Mouse (Mus musculus) left cerebral cortex, adult 18-20 months (tissue): Measurements from ENCODE around the gene Ift46. TPM values are rescaled to one million over a fixed set of nuclear protein-coding genes. Genes with fewer than 3 reads are reported as not detected.
"Not testable (repeated sequence)": the region's sequence is repeated elsewhere in the genome, so short reads cannot be mapped to it uniquely, and the experiment has no call there.

ENCODE experiments used
- DNase-seq, 2 experiments: peaks; one replicate each; pipeline ENCODE4 v3.0.0; 2021 to 2022; ENCODE audit warnings: low spot score in 2 of 2, mixed read lengths in 1 of 2
- total RNA-seq, 2 experiments: library from RNA; stranded (reverse); gene quantifications; 2 replicates each; pipeline ENCODE4 v1.2.3; 2021

The Ift46 gene
- total RNA-seq, 2 experiments from 2014 or later: 67.8 to 72.0 TPM

DNA sequence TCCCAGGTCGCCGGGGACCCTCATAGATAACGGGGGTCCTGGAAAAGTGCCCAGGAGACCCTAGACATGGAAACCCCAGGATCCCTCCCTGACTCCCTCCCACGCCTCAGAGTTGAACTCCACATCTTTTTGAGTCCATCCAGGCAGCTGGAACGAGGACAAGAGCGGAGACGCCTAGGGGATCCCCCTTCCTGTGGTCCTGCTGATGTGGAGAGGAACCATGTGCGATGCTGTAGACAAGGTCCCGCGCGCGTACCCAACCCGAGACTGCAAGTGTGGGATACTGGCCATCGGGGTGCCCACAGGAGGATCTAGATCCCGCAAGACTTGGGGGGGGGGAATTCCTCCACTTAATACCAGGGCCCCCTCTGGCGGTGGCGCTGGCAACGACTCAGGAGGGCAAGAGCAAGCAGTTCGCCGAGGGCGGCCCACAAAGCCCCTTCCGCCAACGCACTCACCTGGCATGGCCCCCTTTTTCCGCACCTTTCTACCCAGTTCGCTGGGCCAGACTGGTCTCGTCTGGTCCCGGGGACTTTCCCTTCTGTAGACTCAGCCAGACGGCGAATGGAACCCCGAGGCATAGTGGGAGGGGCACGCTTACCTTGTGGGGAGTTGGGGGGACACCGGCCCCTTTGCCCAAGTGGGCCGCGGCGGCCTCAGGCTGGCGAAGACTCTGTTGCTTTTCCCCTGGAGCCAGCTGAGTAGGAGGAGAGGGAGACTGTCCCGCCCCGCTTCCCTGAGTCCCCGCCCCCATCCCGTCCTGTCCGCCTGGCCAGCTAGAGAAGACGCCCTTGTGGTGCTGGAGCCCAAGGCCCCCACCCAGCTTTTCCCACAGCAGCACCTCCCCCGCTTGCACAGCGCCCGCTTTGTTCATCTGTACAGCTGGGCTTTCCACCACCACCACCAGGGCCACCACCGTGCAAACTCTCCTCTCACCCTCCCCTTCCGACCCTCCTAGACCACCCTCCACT lies 32.9 kb upstream of the Ift46 start, which contains the start of gene Phldb1:
TSS of gene Phldb1 (minus strand) at position 675 of the 971 bp plus-strand sequence.
- peak; percentile 48 to 49 for DNase-seq

DNA sequence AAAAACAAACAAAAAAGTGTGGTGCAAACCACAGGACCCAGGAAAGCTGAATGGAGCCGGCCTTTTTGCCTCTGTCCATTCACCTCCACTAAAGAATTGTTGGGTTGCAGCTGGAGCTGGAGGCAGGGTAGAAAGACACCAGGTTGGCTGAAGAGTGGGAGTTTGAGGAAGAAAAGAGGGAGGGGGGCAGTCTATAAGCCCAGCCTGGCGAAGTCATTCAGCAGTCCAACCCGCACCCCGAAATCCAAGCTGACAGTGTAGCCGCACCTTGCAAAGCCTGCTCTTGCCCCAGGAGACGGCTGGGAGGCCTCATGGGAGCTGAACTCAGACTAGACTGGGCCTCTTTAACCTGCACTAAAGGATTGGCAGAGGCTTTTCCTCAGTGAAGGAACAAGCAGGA lies 31.8 kb upstream of the Ift46 start:
- no peak for DNase-seq

DNA sequence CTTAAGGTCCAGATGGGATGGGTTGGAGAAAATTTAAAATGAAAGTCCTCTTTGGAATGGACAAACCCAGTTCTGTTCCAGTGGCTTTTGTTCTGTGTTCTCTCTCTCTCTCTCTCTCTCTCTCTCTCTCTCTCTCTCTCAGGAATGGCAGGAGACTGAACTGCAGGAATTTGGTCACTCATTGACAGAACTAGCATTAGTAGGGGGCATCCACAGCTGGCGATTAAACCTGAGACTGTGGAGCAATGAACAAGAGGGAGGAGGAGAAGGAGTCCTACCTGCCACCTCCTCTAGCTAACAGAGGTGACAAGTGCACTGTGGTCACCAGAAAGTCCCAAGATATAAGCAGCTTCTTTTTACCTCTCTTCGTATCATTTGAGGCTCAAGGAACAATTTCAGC lies 31.4 kb upstream of the Ift46 start:
- DNase-seq: no peak

DNA sequence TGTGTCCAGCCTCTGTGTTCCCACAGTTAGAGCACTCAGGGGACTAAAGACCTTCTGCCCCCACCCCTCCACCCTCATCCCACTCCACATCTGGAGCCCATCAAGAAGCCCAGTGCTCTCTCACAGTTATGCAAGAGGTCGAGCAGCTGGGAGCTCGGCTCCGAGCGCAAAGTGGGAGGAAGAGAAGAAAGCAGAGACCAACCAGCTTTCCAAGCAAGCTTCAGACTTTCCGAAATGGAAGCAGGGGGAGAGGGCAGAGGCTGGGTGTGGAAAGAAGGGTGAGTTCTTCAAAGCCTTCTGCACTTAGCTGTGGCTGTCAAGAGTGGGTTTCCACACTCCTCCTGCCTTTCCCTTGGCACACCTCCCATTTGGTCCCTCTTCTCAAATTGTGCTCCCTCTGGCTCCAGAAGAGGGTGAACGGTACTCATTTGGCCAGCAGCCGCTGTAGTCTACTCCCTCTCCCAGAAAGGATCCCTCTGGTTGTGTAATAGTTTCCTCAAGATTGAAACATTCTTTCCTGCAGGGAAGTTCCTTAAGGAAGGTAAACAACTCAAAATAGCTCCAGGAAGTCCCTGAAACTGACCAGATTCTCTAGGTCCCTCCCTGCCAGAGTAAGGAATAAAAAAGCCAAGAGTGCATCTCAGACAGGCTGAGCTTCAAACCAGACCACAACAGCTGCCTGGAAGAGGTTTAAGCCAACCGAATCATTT lies 30.3 kb upstream of the Ift46 start:
- no peak for DNase-seq

DNA sequence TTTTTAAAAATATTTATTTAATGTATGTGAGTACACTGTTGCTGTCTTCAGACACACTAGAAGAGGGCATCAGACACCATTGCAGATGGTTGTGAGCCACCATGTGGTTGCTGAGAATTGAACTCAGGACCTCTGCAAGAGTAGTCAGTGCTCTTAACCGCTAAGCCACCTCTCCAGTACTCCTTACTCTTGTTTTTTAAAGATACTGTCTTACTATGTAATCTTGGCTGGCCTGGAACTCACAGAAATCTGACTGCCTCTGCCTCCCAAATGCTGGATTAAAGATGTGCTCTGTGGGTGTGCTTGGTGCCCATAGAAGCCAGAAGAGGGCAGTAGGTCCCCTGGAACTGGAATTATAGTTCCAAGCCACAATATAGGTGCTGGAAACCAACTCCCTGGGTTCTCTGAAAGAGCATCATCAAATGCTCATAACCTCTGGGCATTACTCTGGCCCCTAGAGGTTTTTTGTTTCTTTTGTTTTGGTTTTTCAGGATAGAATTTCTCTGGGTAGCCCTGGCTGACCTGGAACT lies 27.0 kb upstream of the Ift46 start:
- no peak for DNase-seq

DNA sequence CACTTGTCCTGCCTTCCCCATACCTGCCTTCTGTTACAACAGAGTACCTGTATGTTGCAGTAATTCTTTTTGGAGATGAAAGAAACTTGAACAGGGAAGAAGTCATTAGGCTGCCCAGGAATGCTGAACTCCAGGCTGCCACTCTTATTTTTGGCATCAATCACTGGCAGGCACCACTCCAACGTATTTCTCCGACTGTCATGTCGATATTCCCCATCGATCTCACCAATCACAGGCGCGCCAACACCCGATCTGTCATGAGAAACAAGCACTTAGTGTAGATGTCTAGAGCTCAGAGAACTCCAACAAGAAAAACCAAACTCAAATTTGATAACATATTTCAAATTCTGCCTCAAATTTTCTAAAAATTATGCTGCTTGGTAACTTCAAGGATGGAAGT lies 22.3 kb upstream of the Ift46 start:
- no peak for DNase-seq

DNA sequence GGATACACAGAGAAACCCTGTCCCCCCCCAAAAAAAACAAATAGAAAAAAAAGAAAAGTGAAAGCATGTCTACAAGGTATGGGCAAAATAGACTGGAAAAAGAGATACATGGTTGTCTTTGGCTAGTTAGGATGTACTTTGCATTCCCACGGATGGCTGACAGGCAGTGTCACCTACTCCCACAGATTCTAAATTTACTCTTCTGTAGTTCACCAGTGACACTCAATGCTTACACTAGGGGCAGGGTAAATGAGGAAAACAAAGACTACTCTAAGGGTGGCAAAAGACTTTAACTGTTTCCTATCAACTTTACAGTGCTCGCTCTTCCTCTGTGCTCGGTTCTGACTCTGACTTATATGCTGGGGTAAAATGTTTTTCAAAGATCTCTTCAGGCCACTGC lies 21.0 kb upstream of the Ift46 start:
- DNase-seq: no peak

DNA sequence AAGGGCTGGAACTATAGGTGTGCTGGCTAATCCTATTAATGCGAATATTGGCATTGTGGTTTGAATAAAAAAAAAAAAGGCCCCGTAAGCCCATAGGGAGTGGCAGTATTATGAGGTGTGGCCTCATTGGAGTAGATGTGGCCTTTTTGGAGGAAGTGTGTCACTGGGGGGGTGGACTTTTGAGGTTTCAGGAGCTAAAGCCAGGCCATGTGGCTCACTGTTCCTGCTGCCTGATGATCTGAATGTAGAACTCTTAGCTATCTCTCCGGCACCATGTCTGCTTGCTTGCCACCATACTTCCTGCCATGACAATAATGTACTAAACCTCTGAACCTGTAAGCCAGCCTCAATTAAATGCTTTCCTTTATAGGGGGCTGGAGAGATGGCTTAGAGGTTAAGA lies 20.4 kb upstream of the Ift46 start:
- no peak for DNase-seq

DNA sequence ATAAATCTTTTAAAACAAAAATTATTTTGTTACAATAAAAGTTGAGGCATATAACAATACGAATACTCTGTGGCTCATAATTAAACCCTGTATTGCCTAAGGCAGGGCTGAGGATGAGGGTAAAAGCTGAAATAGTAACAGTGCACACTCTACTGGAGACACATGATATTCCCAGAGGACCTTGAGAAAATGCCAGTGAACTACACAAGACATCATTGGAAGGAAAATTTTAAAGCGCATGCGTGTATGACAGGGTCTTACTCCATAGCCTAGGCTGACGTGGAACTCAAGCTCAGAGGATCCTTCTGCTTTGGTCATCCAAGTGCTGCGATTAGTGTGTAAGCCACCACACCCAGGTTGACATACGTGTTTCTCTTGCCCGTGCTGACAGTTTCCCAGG lies 19.2 kb upstream of the Ift46 start:
- no peak for DNase-seq

DNA sequence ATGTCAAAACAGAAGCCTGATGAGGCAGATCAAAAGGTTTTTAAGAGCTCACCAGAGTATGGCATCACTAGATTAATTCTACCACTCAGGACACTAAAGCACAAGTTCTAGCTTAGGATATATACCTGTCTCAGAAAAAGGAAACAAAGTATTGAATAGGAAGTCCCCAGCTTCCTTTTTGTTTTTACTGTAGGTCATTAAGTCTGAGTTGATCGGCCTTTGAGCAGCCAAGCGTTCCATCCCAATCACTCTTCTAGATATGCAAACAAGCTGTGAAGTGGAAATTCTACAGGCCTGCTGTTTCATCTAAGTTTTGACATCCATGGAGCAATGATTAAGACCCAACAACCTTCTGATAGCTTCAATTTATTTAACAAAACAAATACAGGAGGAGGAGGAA lies 6.8 kb upstream of the Ift46 start:
- no peak for DNase-seq

DNA sequence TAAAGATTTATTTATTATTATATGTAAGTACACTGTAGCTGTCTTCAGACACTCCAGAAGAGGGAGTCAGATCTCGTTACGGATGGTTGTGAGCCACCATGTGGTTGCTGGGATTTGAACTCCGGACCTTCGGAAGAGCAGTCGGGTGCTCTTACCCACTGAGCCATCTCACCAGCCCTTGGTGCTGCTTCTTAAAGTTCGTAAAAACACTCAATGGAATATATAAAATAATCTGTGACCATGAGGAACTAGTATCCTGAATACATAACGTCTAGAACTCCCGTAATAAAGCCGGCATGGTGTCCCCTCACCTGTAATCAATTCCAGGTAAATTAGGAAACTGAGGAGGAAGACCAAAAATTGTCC lies 304 bp downstream of the Ift46 start:
- not testable (repeated sequence) for DNase-seq

DNA sequence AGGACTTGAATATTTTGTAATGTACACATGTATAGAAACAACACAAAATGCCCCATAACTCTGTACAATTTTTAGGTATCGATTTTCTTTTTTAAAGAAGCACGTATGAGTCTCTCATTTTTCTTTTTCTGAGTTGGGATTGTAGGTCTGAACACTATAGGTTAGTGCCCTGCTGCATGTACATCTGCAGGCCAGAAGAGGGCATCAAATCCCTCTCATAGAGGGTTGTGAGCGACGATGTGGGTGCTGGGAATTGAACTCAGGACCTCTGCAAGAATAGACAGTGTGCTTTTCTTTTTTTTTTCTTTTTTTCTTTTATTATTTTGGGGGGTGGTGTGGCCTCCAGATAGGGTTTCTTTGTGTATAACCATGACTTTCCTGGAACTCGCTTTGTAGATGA lies 3.7 kb downstream of the Ift46 start:
- DNase-seq: no peak

DNA sequence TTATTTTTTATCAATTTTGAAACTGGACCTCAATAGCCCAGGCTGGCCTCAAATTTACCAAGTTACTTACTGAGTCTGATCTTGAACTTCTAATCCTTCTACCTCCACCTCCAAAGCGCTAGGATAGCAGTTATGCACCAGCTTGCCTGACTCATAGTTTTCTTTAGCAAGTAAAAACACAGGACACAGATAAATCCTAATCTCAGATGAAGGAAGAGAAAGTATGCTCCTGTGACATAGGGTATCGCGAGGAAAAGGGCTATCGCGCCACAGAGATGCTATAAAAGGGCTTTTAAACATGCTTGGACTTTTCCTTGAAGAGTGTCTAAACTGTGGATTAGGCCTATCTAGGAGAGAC lies 4.7 kb downstream of the Ift46 start:
- no peak for DNase-seq

DNA sequence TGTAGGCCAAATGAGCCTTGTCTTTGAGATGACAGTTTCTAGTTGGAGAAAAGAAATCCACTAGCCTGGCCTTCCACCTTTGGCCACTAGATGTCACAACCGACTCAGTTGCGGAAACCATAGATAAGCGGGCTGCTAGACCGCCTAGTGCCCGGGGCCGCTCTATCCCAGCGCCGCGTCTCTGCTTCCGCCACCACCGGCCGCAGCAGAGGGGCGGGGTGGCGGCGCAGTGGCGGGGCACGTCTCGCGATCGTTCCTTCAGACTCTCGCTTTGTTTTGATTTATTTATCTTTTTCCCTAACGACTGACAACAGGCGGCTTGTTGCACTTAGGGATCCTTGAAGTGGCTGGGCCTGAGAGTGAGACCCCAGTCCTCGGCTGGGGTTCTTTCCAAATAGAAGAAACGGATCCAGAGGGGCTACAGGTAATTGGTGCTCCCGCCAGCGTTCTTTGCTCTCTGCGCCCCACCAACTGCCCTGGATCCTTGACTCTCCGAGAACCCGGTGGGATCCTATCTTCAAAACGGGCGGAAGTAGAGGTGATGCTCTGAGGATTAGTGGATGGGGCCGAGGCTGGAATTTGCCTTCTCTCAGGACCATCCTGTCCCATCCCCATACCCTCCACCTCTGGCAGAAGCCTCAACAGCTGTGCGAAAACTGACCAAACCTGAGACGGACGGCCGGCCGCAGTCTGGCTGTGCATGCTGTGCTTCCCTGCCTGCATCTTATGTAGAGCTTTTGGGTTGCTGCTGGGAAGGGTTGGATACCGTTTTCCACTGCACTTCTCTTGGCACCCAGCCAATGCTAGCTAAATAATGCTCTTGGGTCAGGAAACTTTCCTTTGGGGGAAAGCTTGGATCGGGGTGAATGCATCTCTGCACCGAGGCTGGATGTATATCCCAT lies 5.3 kb downstream of the Ift46 start:
- DNase-seq: peak; percentile 91 to 93

DNA sequence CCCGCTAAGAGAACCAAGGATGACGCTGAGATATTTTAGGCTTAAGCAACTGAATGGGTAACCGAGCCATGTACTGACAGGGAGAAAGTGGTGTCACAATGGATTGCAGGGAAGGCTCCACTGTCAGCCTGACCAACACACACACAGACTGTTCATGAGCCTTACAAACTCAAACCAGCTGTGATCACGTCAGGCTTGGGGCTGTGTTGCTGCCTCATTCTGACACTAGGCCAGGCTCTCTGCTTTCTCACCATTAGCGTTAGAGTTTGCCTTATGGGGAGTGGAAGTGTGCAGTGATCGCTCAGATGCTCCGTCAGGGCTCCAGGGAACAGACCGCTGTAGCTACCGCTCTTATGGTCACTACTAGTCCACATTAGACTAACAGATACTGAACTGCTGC lies 25.1 kb downstream of the Ift46 start:
- no peak for DNase-seq

DNA sequence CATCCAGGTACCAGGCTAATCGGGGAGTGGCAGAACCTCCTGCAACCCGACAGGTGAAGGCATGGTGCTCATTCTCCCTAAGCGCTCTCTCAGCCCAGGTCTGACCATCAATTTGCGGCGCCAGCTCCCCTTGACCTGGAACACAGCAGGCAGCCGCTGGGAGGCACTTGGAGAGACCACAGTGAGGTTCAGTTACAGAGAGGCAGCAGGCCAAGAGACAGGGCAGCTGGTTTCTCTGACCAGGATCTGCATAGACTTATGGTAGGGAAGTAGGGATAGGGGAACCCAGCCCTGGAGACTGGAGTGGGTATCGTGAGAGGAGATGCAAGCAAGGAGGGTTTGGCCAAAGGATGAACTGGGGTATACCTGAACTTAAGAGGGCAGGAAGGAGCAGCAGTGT lies 30.6 kb downstream of the Ift46 start:
- DNase-seq: no peak

DNA sequence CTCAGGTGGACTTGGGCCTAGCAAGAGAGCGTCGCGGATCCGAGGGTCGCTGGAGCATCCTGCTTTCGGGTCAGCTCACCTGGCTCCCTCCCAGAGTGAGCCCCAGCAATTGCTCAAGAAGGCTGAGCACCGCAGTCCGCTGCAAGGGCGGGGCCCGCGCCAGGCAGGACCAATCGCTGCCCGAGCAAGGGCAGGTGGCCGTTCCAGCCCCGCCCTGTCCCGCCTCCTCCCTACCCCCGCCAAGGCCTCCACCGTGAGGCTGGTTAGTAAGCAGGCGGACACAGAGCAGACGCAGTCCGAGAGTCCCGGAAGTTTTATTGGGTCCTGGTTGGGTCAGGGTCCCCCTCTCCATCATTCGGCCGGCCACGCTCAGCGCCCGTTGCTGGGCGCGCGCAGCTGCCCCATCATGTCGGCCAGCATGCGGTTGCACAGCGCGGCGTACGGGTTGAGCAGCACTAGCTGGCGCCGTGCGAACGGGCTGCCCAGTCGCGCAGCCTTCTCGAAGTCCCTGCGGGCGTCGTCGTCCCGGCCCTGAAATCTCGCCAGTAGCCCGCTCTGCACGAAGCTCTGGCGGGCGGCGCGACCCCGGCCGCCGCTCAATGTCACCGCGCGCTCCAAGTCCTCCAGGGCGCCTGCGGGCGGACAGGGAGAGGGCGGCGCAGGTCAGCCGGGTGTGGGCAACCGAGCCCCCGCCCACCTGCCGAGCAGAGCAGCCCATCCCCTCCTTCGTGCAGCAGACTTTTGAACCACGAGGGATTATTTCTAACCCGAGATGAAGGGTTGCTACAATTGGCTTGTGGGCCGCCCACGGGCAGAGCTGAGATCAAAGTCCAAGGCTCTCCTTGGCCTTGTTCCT lies 31.6 kb downstream of the Ift46 start, which contains the start of gene Tmem25:
TSS of gene Tmem25 (minus strand) at position 206 of the 856 bp plus-strand sequence.
- peak; percentile 85 to 92 for DNase-seq

DNA sequence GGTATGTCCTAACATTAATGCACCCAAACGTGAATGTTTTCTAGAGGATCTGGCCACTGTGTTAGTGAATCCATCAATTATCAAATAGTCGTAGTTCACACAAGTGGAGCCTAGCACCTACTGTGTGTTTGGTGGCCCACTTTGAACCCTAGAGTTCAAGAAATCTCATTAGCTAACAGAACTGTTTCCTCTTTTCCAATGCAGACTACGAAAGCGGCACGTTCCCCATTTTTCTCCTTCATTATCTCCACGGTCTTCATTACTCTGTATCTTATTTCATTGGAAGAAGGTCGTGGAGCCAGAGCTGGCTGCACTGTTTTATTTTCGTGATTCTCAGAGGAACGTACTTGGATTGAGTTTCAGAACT lies 32.2 kb downstream of the Ift46 start:
- DNase-seq: no peak

DNA sequence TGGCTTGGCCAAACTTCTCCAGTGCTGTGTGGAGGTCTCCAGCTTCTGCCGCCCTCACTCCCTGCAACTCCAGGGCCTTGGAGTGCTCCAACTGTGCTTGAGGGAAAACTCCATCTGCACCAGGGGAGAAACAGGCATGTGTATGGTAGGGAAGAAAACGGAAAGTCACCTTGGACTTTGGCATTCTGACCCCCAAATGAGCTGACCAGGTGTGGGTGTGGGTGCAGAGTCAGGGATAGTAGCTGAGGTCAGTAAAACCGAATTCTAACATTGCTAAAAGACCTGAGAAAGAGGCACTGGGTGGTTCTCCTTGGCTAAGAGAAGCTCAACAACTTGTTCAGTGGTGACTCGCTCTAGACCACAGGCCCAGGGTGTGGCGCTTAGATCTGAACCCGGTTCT lies 34.0 kb downstream of the Ift46 start:
- DNase-seq: no peak

DNA sequence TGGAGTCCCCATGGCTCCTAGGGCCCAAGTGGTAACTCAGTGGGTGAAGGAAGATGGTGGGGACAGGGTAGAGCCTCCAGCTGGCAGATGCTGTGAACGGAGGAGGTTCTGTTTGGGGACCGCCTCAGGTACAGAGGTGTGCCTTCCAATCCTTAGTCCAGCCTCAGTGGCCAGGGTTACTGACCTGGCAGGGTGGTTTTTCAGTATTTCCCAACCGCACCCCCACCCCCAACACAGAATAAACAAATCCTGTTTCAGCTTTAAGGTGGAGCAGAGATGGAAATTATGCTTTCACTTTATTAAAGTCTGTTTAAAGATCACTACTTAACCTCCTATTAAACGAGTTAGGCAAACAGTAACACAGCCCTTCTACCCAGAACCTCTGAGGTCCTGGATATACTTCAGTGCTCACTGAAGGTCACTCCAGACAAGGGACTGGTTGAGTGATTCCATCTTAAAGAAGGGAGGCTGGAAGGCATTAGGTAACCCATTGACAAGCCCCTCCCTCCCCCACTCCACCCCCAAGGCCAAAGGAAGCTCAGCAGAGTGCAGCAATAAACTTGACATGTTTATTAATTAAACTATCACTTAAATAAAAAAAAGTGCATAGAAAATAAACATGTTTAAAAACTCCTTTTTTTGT lies 35.2 kb downstream of the Ift46 start, which contains the start of gene Ttc36:
TSS of gene Ttc36 (minus strand) at position 265 of the 643 bp plus-strand sequence.
- DNase-seq: no peak
